Mouse (Mus musculus) CH12.LX (cell line): ENCODE results near the gene Tmem178b. TPM values are rescaled to one million over a fixed set of nuclear protein-coding genes. Genes with fewer than 3 reads are reported as not detected.

Experiments used
- DNase-seq: peaks from one replicate; pipeline ENCODE4 v3.0.0-alpha.2; 2013; ENCODE audit errors: extremely low read depth
- H3K27ac ChIP-seq: 2 replicates; pipeline ENCODE4 v1.5.1; 2012; ENCODE audit warnings: low read depth, mild to moderate bottlenecking, control low read depth, moderate library complexity; ENCODE audit not compliant: insufficient read depth
- H3K27me3 ChIP-seq: replicated peaks from 2 replicates; pipeline ENCODE3; 2012; ENCODE audit warnings: inconsistent platforms
- H3K36me3 ChIP-seq, 2 experiments: replicated peaks in 1 of 2; 2 replicates each; pipeline versions ENCODE3 to v1.6.1; 2012; ENCODE audit warnings: inconsistent platforms in 1 of 2, low read length in 1 of 2, mild to moderate bottlenecking in 1 of 2, mixed read lengths in 1 of 2, moderate library complexity in 1 of 2; ENCODE audit not compliant: control insufficient read depth in 1 of 2, insufficient read depth in 1 of 2
- H3K4me1 ChIP-seq, 2 experiments: 2 replicates each; pipeline ENCODE4 v1.6.1; 2012; ENCODE audit warnings: inconsistent platforms in 1 of 2, moderate library complexity in 1 of 2; ENCODE audit not compliant: insufficient read depth in 2 of 2, control insufficient read depth in 1 of 2
- H3K4me2 ChIP-seq: 2 replicates; pipeline ENCODE4 v1.6.1; 2012; ENCODE audit warnings: low read depth, mild to moderate bottlenecking, control low read depth; ENCODE audit not compliant: poor library complexity, insufficient read depth, severe bottlenecking
- H3K4me3 ChIP-seq, 3 experiments: fragments of 150-350 bp in 1 of 3; sonication (generic) in 1 of 3; replicated peaks in 1 of 3; 2 replicates each; pipeline versions ENCODE3 to v1.5.1; 2011 to 2012; ENCODE audit warnings: low read depth in 2 of 3, low read length in 2 of 3, mild to moderate bottlenecking in 2 of 3, moderate library complexity in 2 of 3, control low read depth in 1 of 3, improper control_type of control experiment in 1 of 3, inconsistent platforms in 1 of 3, mixed read lengths in 1 of 3; ENCODE audit not compliant: poor library complexity in 1 of 3
- H3K79me2 ChIP-seq: replicated peaks from 2 replicates; pipeline ENCODE4 v1.6.1; 2012; ENCODE audit warnings: mild to moderate bottlenecking, moderate library complexity; ENCODE audit not compliant: control insufficient read depth, poor library complexity, insufficient read depth, severe bottlenecking; ENCODE audit errors: extremely low read depth
- H3K9ac ChIP-seq: 2 replicates; pipeline ENCODE4 v1.6.1; 2012; ENCODE audit warnings: low read depth, mild to moderate bottlenecking, control low read depth, moderate library complexity; ENCODE audit not compliant: insufficient read depth
- H3K9me3 ChIP-seq: replicated peaks from 2 replicates; pipeline ENCODE3; 2012; ENCODE audit warnings: low read length, inconsistent platforms, mixed read lengths
- BHLHE40 ChIP-seq: IDR thresholded peaks from 2 replicates; pipeline ENCODE4 v1.6.1; 2011; ENCODE audit warnings: mild to moderate bottlenecking, low read depth, low read length, improper control_type of control experiment
- CHD1 ChIP-seq: IDR thresholded peaks from 2 replicates; pipeline ENCODE4 v1.6.1; 2012; ENCODE audit warnings: low read depth, low read length, improper control_type of control experiment, inconsistent platforms
- CHD2 ChIP-seq: IDR thresholded peaks from 2 replicates; pipeline ENCODE4 v1.6.1; 2011; ENCODE audit warnings: low read length, improper control_type of control experiment
- E2F4 ChIP-seq: IDR thresholded peaks from 2 replicates; pipeline ENCODE4 v1.6.1; 2011; ENCODE audit warnings: low read depth, low read length, improper control_type of control experiment; ENCODE audit not compliant: insufficient replicate concordance
- ELF1 ChIP-seq: IDR thresholded peaks from 2 replicates; pipeline ENCODE4 v1.6.1; 2014; ENCODE audit warnings: low read depth, mild to moderate bottlenecking, inconsistent platforms, low read length, improper control_type of control experiment
- EP300 ChIP-seq: IDR thresholded peaks from 2 replicates; pipeline ENCODE4 v1.6.1; 2011; ENCODE audit warnings: low read length, improper control_type of control experiment
- ETS1 ChIP-seq: conservative IDR thresholded peaks from 2 replicates; pipeline ENCODE4 v1.6.1; 2012; ENCODE audit warnings: low read depth, mild to moderate bottlenecking, inconsistent platforms, low read length, improper control_type of control experiment, moderate library complexity
- GABPA ChIP-seq: IDR thresholded peaks from 2 replicates; pipeline ENCODE4 v1.6.1; 2012; ENCODE audit warnings: low read depth, low read length, improper control_type of control experiment, inconsistent platforms; ENCODE audit not compliant: insufficient replicate concordance
- IRF4 ChIP-seq: IDR thresholded peaks from 2 replicates; pipeline ENCODE4 v1.6.1; 2014; ENCODE audit warnings: low read depth, mild to moderate bottlenecking, inconsistent platforms, low read length, improper control_type of control experiment
- JUND ChIP-seq: conservative IDR thresholded peaks from 2 replicates; pipeline ENCODE4 v1.6.1; 2011; ENCODE audit warnings: low read depth, low read length, improper control_type of control experiment
- KAT2A ChIP-seq: IDR thresholded peaks from 2 replicates; pipeline ENCODE4 v1.6.1; 2012; ENCODE audit warnings: low read length, improper control_type of control experiment, inconsistent platforms; ENCODE audit not compliant: insufficient replicate concordance
- MAFK ChIP-seq: IDR thresholded peaks from 2 replicates; pipeline ENCODE4 v1.6.1; 2011; ENCODE audit warnings: low read length, improper control_type of control experiment; ENCODE audit not compliant: insufficient replicate concordance
- MAX ChIP-seq: IDR thresholded peaks from 2 replicates; pipeline ENCODE4 v1.6.1; 2011; ENCODE audit warnings: low read length, improper control_type of control experiment
- MAZ ChIP-seq: IDR thresholded peaks from 2 replicates; pipeline ENCODE4 v1.6.1; 2012; ENCODE audit warnings: low read depth, mild to moderate bottlenecking, inconsistent platforms, low read length, improper control_type of control experiment, moderate library complexity
- MEF2A ChIP-seq: IDR thresholded peaks from 2 replicates; pipeline ENCODE4 v1.6.1; 2014; ENCODE audit warnings: low read depth, mild to moderate bottlenecking, inconsistent platforms, low read length, improper control_type of control experiment, borderline replicate concordance
- MXI1 ChIP-seq: IDR thresholded peaks from 2 replicates; pipeline ENCODE4 v1.6.1; 2011; ENCODE audit warnings: mild to moderate bottlenecking, low read depth, low read length, improper control_type of control experiment
- NELFE ChIP-seq: IDR thresholded peaks from 2 replicates; pipeline ENCODE4 v1.6.1; 2011; ENCODE audit warnings: low read depth, low read length, improper control_type of control experiment
- NRF1 ChIP-seq: IDR thresholded peaks from 2 replicates; pipeline ENCODE4 v1.6.1; 2014; ENCODE audit warnings: low read depth, mild to moderate bottlenecking, inconsistent platforms, low read length, improper control_type of control experiment, moderate library complexity
- PAX5 ChIP-seq: IDR thresholded peaks from 2 replicates; pipeline ENCODE4 v1.6.1; 2012; ENCODE audit warnings: low read length, inconsistent platforms, mixed read lengths
- POLR2A ChIP-seq: IDR thresholded peaks from 2 replicates; pipeline ENCODE4 v1.6.1; 2011; ENCODE audit warnings: low read depth, mild to moderate bottlenecking, improper control_type of control experiment, low read length
- POLR2AphosphoS2 ChIP-seq: IDR thresholded peaks from 2 replicates; pipeline ENCODE4 v1.6.1; 2011; ENCODE audit warnings: low read depth, low read length, improper control_type of control experiment
- RAD21 ChIP-seq: IDR thresholded peaks from 2 replicates; pipeline ENCODE4 v1.6.1; 2011; ENCODE audit warnings: low read depth, mild to moderate bottlenecking, low read length, improper control_type of control experiment, moderate library complexity
- SMC3 ChIP-seq: IDR thresholded peaks from 2 replicates; pipeline ENCODE4 v1.6.1; 2011; ENCODE audit warnings: low read depth, low read length, improper control_type of control experiment
- TCF12 ChIP-seq: IDR thresholded peaks from 2 replicates; pipeline ENCODE4 v1.6.1; 2014; ENCODE audit warnings: low read depth, mild to moderate bottlenecking, inconsistent platforms, low read length, improper control_type of control experiment
- USF1 ChIP-seq: IDR thresholded peaks from 2 replicates; pipeline ENCODE4 v1.6.1; 2014; ENCODE audit warnings: low read depth, mild to moderate bottlenecking, inconsistent platforms, low read length, improper control_type of control experiment
- USF2 ChIP-seq: conservative IDR thresholded peaks from 2 replicates; pipeline ENCODE4 v1.6.1; 2011; ENCODE audit warnings: low read depth, low read length, improper control_type of control experiment
- ZC3H11A ChIP-seq: IDR thresholded peaks from 2 replicates; pipeline ENCODE4 v1.6.1; 2012; ENCODE audit warnings: low read depth, mild to moderate bottlenecking, inconsistent platforms, low read length, improper control_type of control experiment
- ZKSCAN1 ChIP-seq: IDR thresholded peaks from 2 replicates; pipeline ENCODE4 v1.6.1; 2012; ENCODE audit warnings: low read depth, inconsistent platforms, low read length, improper control_type of control experiment, borderline replicate concordance
- ZMIZ1 ChIP-seq: IDR thresholded peaks from 2 replicates; pipeline ENCODE4 v1.6.1; 2012; ENCODE audit warnings: low read depth, mild to moderate bottlenecking, inconsistent platforms, low read length, improper control_type of control experiment
- ZNF384 ChIP-seq: IDR thresholded peaks from 2 replicates; pipeline ENCODE4 v1.6.1; 2012; ENCODE audit warnings: low read depth, low read length, improper control_type of control experiment, inconsistent platforms
- dilution Hi-C: fragments of 300-500 bp; cut with MboI; formaldehyde crosslinking; loops from 2 replicates; pipeline ENCODE4 v1.14.3; 2020; ENCODE audit warnings: low sequenced_read_pairs; ENCODE audit not compliant: extremely low pct_unique_long_range_greater_than_20kb, extremely low pct_ligation_motif_present
- in situ Hi-C: fragments of 300-500 bp; cut with MboI; formaldehyde crosslinking; loops from 3 replicates; pipeline ENCODE4 v1.14.3; 2019; ENCODE audit warnings: low sequenced_read_pairs, low pct_ligation_motif_present, low pct_unique_long_range_greater_than_20kb, mixed read lengths
- polyA plus RNA-seq: library from polyadenylated mRNA; unstranded; fragments of >175 nt; gene quantifications from 2 replicates; pipeline ENCODE4 v1.2.1, GENCODE M21; 2012; ENCODE audit warnings: low read depth; ENCODE audit not compliant: insufficient read length
- total RNA-seq, 2 experiments: library from RNA; depleted of rRNA; stranded (reverse); fragments of 300-350 nt in 1 of 2; fragments of >200 nt in 1 of 2; gene quantifications; 2 replicates each; pipeline ENCODE4 v1.2.3; 2012 to 2014

Tmem178b gene
- total and polyA plus RNA-seq, 3 experiments = not detected

DNA sequence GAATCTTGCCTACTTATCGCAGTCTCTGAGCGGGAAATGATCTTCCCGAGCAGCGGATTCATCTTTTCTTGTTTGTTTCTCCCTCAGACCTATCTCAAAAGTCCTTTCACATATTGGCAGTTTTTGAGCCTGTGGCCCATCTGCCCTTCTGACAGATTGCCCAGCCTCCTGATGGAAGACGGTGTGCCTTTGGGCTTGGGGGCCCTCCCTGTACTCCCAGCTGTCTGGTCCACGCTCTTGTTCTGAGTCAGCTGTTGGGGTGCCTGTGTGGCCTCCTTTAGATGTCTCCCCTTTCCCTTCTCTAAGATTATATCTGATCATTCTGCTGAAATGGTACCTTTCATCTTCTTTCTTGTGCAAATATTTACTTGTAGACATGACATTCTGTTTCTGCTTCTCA, 195.4 kb downstream of the Tmem178b start:
- dilution Hi-C loops (no loop called here), in situ Hi-C loops (no loop called here)
- H3K4me1 ChIP-seq = peaks cover 0 to 8% of the 10 kb centered on the region in 2 experiments; a peak in 2 of 4 replicates
- peaks cover 2% of the 10 kb centered on the region for H3K27me3 ChIP-seq
- DNase-seq = no peak
- H3K79me2 ChIP-seq = no peaks in the 10 kb centered on the region
- H3K4me2 ChIP-seq = no peak overlapping the region
- H3K27ac ChIP-seq = no peak overlapping the region
- TF ChIP-seq SMC3 = no peak
- no peak for TF ChIP-seq IRF4
- TF ChIP-seq ZC3H11A = no peak
- no peak for TF ChIP-seq CHD1
- no peak for TF ChIP-seq USF1
- no peak for TF ChIP-seq MXI1
- TF ChIP-seq MAFK = no peak
- TF ChIP-seq EP300 = no peak
- no peak for TF ChIP-seq ZMIZ1
- no peak for TF ChIP-seq KAT2A
- TF ChIP-seq JUND = no peak
- TF ChIP-seq USF2 = no peak
- TF ChIP-seq ELF1 = no peak
- TF ChIP-seq E2F4 = no peak
- TF ChIP-seq NELFE = no peak
- TF ChIP-seq ZKSCAN1 = no peak
- no peak for TF ChIP-seq POLR2A
- H3K9me3 ChIP-seq = no peaks in the 10 kb centered on the region
- H3K36me3 ChIP-seq = no peaks in the 10 kb centered on the region
- H3K9ac ChIP-seq = no peak overlapping the region
- H3K4me3 ChIP-seq = no peak overlapping the region

DNA sequence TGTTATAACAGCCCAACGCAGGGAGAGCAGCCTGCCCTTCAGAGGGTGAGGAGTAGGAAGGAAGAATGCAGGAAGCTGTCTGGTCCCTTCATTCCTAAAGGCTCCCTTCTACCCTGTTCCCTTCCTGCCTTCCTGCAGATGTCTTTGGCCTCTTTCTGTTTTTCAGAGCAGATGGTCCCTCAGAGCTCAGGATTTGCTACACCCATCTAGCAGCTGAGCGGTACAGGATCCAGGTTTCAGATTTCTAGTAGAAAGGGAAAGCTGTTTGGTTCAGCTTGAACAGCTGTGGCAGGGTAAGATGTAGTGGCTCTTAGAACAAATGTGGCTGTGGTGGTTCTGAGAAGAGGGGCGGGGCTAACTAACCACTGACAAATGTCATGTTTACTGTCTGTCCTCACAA, 197.9 kb downstream of the Tmem178b start:
- H3K27ac ChIP-seq = no peak overlapping the region
- no peak overlapping the region for H3K4me2 ChIP-seq
- H3K36me3 ChIP-seq = no peaks in the 10 kb centered on the region
- peaks cover 4% of the 10 kb centered on the region for H3K27me3 ChIP-seq
- H3K79me2 ChIP-seq = no peaks in the 10 kb centered on the region
- no peak overlapping the region for H3K4me3 ChIP-seq
- H3K9ac ChIP-seq = no peak overlapping the region
- DNase-seq = peak; percentile 10
- TF ChIP-seq NRF1 (no peak), MXI1 (no peak), TCF12 (no peak), RAD21 (no peak), POLR2AphosphoS2 (no peak), ZC3H11A (no peak), USF1 (no peak), MAFK (no peak), ETS1 (no peak), NELFE (no peak), BHLHE40 (no peak), MEF2A (no peak), IRF4 (no peak), MAZ (no peak), ZNF384 (no peak), USF2 (no peak), GABPA (no peak), MAX (no peak), PAX5 (no peak), CHD2 (no peak)
- TF ChIP-seq, all 38 proteins: peak for 0
- in situ Hi-C loops (no loop called here), dilution Hi-C loops (no loop called here)
- Histone ChIP-seq H3K9me3 (no peaks in the 10 kb centered on the region), H3K4me1 (peaks cover 0 to 8% of the 10 kb centered on the region in 2 experiments; a peak in 2 of 4 replicates)
